Mouse (Mus musculus): Measurements from ENCODE around the gene Gm973.

- no peak for TF ChIP-seq GATA1 (IDR thresholded peaks at IDR 0.05; ENCODE audit: low read length)
- no peak for TF ChIP-seq TAL1 (IDR thresholded peaks at IDR 0.05; ENCODE audit: low read length)
These were observed 34.2 kb downstream of the Gm973 start for GRCm38 (mm10) chr1:59550227-59550626.
